Mouse (Mus musculus): ENCODE measurements around the gene Copg2. TPM values are rescaled to one million over a fixed set of nuclear protein-coding genes. Genes with fewer than 3 reads are reported as not detected.

Copg2 gene
- polyA plus RNA-seq, 1 experiment from 2014 or later = 40.9 TPM

- WGBS = 64% methylated on average over 3 of the region's 3 CpGs
- no peaks in the 10 kb centered on the region for H3K4me1 ChIP-seq (replicated peaks; ENCODE audit: control insufficient read depth, insufficient read depth, low read length)
- no peaks in the 10 kb centered on the region for H3K36me3 ChIP-seq (ENCODE audit: control insufficient read depth, insufficient read depth, low read length)
- no peak overlapping the region for H3K9ac ChIP-seq (ENCODE audit: low read depth, low read length)
- DNase-seq (ENCODE audit: low spot score) = no peak
- no peak overlapping the region for H3K4me3 ChIP-seq (ENCODE audit: low read depth, low read length)
- no peak for ATAC-seq (ENCODE audit: low FRiP score)
- no peak overlapping the region for H3K27ac ChIP-seq (ENCODE audit: low read depth, low read length)
- no peaks in the 10 kb centered on the region for H3K27me3 ChIP-seq (ENCODE audit: control insufficient read depth, insufficient read depth, low read length)
- no peak overlapping the region for H3K4me2 ChIP-seq (replicated peaks; ENCODE audit: low read depth, low read length)
- H3K9me3 ChIP-seq (ENCODE audit: control insufficient read depth, low read length) = no peaks in the 10 kb centered on the region
These were observed 7.4 kb upstream of the Copg2 start for GRCm38 (mm10) chr6:30904033-30904432.

DNA sequence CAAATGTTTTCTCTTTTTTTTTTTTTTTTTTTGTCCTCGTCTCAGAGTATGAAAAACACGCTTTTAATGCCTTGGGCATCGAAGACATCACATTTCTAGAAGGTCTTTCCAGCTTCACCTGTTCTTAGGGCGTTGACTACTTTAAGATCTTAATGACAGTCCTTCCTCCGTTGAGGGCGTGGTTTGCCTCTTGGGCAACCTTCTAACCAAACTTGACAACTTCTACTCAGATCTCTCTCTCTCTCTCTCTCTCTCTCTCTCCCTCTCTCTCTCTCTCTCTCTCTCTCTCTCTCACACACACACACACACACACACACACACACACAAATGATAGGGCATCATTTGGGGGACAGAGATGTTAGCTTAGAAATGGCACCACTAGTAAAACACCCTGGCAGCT, 926 bp upstream of the Copg2 start:
- Histone ChIP-seq H3K36me3 (ENCODE audit: control insufficient read depth, insufficient read depth, low read length) (no peaks in the 10 kb centered on the region), H3K9me3 (ENCODE audit: control insufficient read depth, low read length) (no peaks in the 10 kb centered on the region), H3K9ac (ENCODE audit: low read depth, low read length) (no peak overlapping the region), H3K27me3 (ENCODE audit: control insufficient read depth, insufficient read depth, low read length) (no peaks in the 10 kb centered on the region), H3K4me1 (replicated peaks; ENCODE audit: control insufficient read depth, insufficient read depth, low read length) (no peaks in the 10 kb centered on the region), H3K4me2 (replicated peaks; ENCODE audit: low read depth, low read length) (no peak overlapping the region), H3K4me3 (ENCODE audit: low read depth, low read length) (no peak overlapping the region), H3K27ac (ENCODE audit: low read depth, low read length) (no peak overlapping the region)
- no peak for DNase-seq (ENCODE audit: low spot score)
- no peak for ATAC-seq (ENCODE audit: low FRiP score)
- WGBS = 83% methylated on average over 6 of the region's 6 CpGs

- 21% methylated on average over 8 of the region's 8 CpGs for WGBS
These were observed 363 bp upstream of the Copg2 start for GRCm38 (mm10) chr6:30896986-30897327.

GRCm38 (mm10) chr6:30895819-30896194, 787 bp downstream of the Copg2 start:
- WGBS = 18% methylated on average over 3 of the region's 3 CpGs
- Histone ChIP-seq H3K27ac (ENCODE audit: low read depth, low read length) (peak overlapping the region; percentile 97), H3K36me3 (ENCODE audit: control insufficient read depth, insufficient read depth, low read length) (no peaks in the 10 kb centered on the region), H3K9me3 (ENCODE audit: control insufficient read depth, low read length) (no peaks in the 10 kb centered on the region), H3K4me3 (ENCODE audit: low read depth, low read length) (peak overlapping the region; percentile 71), H3K27me3 (ENCODE audit: control insufficient read depth, insufficient read depth, low read length) (no peaks in the 10 kb centered on the region), H3K9ac (ENCODE audit: low read depth, low read length) (peak overlapping the region; percentile 81), H3K4me2 (replicated peaks; ENCODE audit: low read depth, low read length) (peak overlapping the region; percentile 63), H3K4me1 (replicated peaks; ENCODE audit: control insufficient read depth, insufficient read depth, low read length) (no peaks in the 10 kb centered on the region)
- no peak for ATAC-seq (ENCODE audit: low FRiP score)
- DNase-seq (ENCODE audit: low spot score) = peak; percentile 32

More at GRCm38 (mm10) chr6:30896986-30897327, 363 bp upstream of the Copg2 start:
- no peaks in the 10 kb centered on the region for H3K27me3 ChIP-seq (ENCODE audit: control insufficient read depth, insufficient read depth, low read length)
- no peak for ATAC-seq (ENCODE audit: low FRiP score)
- no peak for DNase-seq (ENCODE audit: low spot score)
- no peaks in the 10 kb centered on the region for H3K36me3 ChIP-seq (ENCODE audit: control insufficient read depth, insufficient read depth, low read length)
- no peaks in the 10 kb centered on the region for H3K4me1 ChIP-seq (replicated peaks; ENCODE audit: control insufficient read depth, insufficient read depth, low read length)
- peak overlapping the region; percentile 81 for H3K9ac ChIP-seq (ENCODE audit: low read depth, low read length)
- H3K4me2 ChIP-seq (replicated peaks; ENCODE audit: low read depth, low read length) = peak overlapping the region; percentile 63
- H3K4me3 ChIP-seq (ENCODE audit: low read depth, low read length) = peak overlapping the region; percentile 71
- H3K9me3 ChIP-seq (ENCODE audit: control insufficient read depth, low read length) = no peaks in the 10 kb centered on the region
- H3K27ac ChIP-seq (ENCODE audit: low read depth, low read length) = peak overlapping the region; percentile 97

DNA sequence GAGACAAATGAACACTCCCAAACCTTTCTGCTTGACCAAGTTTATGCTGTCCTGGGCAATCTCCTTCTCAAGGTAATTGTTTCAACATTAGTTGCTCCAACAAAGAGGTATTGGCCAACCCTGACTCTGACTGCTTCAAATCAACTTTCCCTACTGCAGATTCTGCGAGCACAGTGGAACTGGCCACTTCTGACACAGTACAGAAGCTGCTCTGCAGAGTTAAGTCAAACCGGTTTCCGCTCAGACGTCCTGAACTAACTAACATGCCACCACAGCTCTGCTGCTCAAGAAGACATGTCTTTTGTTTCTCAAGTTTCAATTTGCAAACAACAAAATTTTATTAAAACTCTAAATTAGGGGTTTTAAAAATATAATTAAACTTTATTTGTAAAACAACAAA, 3.5 kb downstream of the Copg2 start:
- H3K4me1 ChIP-seq (replicated peaks; ENCODE audit: control insufficient read depth, insufficient read depth, low read length) = no peaks in the 10 kb centered on the region
- no peak for ATAC-seq (ENCODE audit: low FRiP score)
- WGBS = 82% methylated on average over 4 of the region's 4 CpGs
- no peak for DNase-seq (ENCODE audit: low spot score)
- no peak overlapping the region for H3K9ac ChIP-seq (ENCODE audit: low read depth, low read length)
- no peaks in the 10 kb centered on the region for H3K9me3 ChIP-seq (ENCODE audit: control insufficient read depth, low read length)
- H3K27ac ChIP-seq (ENCODE audit: low read depth, low read length) = no peak overlapping the region
- no peaks in the 10 kb centered on the region for H3K27me3 ChIP-seq (ENCODE audit: control insufficient read depth, insufficient read depth, low read length)
- H3K4me2 ChIP-seq (replicated peaks; ENCODE audit: low read depth, low read length) = no peak overlapping the region
- H3K36me3 ChIP-seq (ENCODE audit: control insufficient read depth, insufficient read depth, low read length) = no peaks in the 10 kb centered on the region
- no peak overlapping the region for H3K4me3 ChIP-seq (ENCODE audit: low read depth, low read length)

DNA sequence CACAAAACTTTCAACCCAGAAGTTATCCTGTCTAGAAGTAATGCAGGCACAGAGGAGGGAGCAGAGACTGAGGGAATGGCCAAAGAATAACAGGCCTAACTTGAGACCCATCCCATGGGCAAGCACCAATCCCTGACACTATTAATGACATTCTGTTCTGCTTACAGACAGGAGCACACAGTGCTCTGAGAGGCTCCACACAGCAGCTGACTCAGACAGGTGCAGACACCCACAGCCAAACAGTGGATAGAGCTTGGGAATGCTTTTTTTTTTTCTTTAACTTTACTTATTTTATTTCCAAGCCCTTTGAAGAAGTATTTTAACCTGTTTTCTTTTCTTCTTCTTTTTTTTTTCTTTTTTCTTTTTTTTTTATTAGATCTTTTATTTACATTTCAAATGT, 4.8 kb downstream of the Copg2 start:
- Histone ChIP-seq H3K4me1 (replicated peaks; ENCODE audit: control insufficient read depth, insufficient read depth, low read length) (no peaks in the 10 kb centered on the region), H3K27me3 (ENCODE audit: control insufficient read depth, insufficient read depth, low read length) (no peaks in the 10 kb centered on the region), H3K4me3 (ENCODE audit: low read depth, low read length) (no peak overlapping the region), H3K36me3 (ENCODE audit: control insufficient read depth, insufficient read depth, low read length) (no peaks in the 10 kb centered on the region), H3K27ac (ENCODE audit: low read depth, low read length) (no peak overlapping the region), H3K4me2 (replicated peaks; ENCODE audit: low read depth, low read length) (no peak overlapping the region), H3K9me3 (ENCODE audit: control insufficient read depth, low read length) (no peaks in the 10 kb centered on the region), H3K9ac (ENCODE audit: low read depth, low read length) (no peak overlapping the region)
- DNase-seq (ENCODE audit: low spot score) (no peak), ATAC-seq (ENCODE audit: low FRiP score) (no peak)

DNA sequence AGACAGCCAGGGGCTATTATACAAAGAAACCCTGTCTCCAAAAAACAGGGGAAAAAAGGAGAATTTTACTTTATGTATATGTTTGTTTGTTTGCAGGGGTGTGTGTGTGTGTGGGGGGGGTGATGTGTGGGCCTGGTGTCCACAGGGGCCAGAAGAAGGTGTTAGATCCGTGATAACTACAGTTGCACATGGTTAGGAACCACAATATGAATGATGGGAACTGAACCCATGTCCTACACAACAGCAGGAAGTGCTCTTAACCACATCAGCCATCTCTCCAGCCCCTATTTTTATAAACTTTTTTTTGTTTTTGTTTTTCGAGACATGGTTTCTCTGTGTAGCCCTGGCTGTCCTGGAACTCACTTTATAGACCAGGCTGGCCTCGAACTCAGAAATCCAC, 11.7 kb downstream of the Copg2 start:
- Histone ChIP-seq H3K27me3 (ENCODE audit: control insufficient read depth, insufficient read depth, low read length) (no peaks in the 10 kb centered on the region), H3K4me2 (replicated peaks; ENCODE audit: low read depth, low read length) (no peak overlapping the region), H3K4me3 (ENCODE audit: low read depth, low read length) (no peak overlapping the region), H3K27ac (ENCODE audit: low read depth, low read length) (no peak overlapping the region), H3K9ac (ENCODE audit: low read depth, low read length) (no peak overlapping the region), H3K36me3 (ENCODE audit: control insufficient read depth, insufficient read depth, low read length) (0 out of 2 replicates have a peak, but pooled peaks cover 2% of the 10 kb centered on the region), H3K9me3 (ENCODE audit: control insufficient read depth, low read length) (no peaks in the 10 kb centered on the region), H3K4me1 (replicated peaks; ENCODE audit: control insufficient read depth, insufficient read depth, low read length) (no peaks in the 10 kb centered on the region)
- ATAC-seq (ENCODE audit: low FRiP score) = no peak
- DNase-seq (ENCODE audit: low spot score) = no peak
- 90% methylated on average over 3 of the region's 3 CpGs for WGBS

DNA sequence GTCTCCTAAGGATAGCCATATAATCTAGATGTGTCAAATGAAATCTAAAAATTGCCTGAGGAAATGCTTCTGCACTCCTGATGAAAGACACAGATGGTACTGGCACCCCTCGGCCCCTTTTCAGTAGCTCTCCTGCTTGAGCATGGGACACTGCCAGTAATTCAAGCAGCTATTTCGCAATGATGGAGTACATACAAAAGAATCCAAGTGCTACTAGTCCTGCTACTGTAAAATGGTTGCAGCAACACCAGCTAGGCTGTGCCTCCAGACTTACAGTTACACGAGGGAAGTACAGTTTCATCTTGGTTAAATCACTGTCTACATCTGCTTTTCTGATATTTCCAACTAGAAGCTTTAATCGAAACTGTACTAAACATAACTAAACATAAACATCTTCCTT, 13.1 kb downstream of the Copg2 start:
- Histone ChIP-seq H3K27ac (ENCODE audit: low read depth, low read length) (no peak overlapping the region), H3K9ac (ENCODE audit: low read depth, low read length) (no peak overlapping the region), H3K4me1 (replicated peaks; ENCODE audit: control insufficient read depth, insufficient read depth, low read length) (no peaks in the 10 kb centered on the region), H3K27me3 (ENCODE audit: control insufficient read depth, insufficient read depth, low read length) (no peaks in the 10 kb centered on the region), H3K36me3 (ENCODE audit: control insufficient read depth, insufficient read depth, low read length) (0 out of 2 replicates have a peak, but pooled peaks cover 2% of the 10 kb centered on the region), H3K9me3 (ENCODE audit: control insufficient read depth, low read length) (no peaks in the 10 kb centered on the region), H3K4me3 (ENCODE audit: low read depth, low read length) (no peak overlapping the region), H3K4me2 (replicated peaks; ENCODE audit: low read depth, low read length) (no peak overlapping the region)
- 93% methylated on average over 4 of the region's 4 CpGs for WGBS
- no peak for DNase-seq (ENCODE audit: low spot score)
- ATAC-seq (ENCODE audit: low FRiP score) = no peak

GRCm38 (mm10) chr6:30876661-30877060, 19.9 kb downstream of the Copg2 start:
- H3K27me3 ChIP-seq (ENCODE audit: control insufficient read depth, insufficient read depth, low read length) = no peaks in the 10 kb centered on the region
- no peak overlapping the region for H3K4me2 ChIP-seq (replicated peaks; ENCODE audit: low read depth, low read length)
- no peak overlapping the region for H3K4me3 ChIP-seq (ENCODE audit: low read depth, low read length)
- no peak overlapping the region for H3K27ac ChIP-seq (ENCODE audit: low read depth, low read length)
- H3K4me1 ChIP-seq (replicated peaks; ENCODE audit: control insufficient read depth, insufficient read depth, low read length) = no peaks in the 10 kb centered on the region
- H3K36me3 ChIP-seq (ENCODE audit: control insufficient read depth, insufficient read depth, low read length) = 0 out of 2 replicates have a peak, but pooled peaks cover 2% of the 10 kb centered on the region
- DNase-seq (ENCODE audit: low spot score) = no peak
- no peak overlapping the region for H3K9ac ChIP-seq (ENCODE audit: low read depth, low read length)
- no peak for ATAC-seq (ENCODE audit: low FRiP score)
- H3K9me3 ChIP-seq (ENCODE audit: control insufficient read depth, low read length) = no peaks in the 10 kb centered on the region
